Mouse (Mus musculus): ENCODE results near the gene Mynn.
"Not testable (repeated sequence)": the region's sequence is repeated elsewhere in the genome, so short reads cannot be mapped to it uniquely, and the experiment has no call there.

Gene Mynn

GRCm38 (mm10) chr3:30602065-30602739 is at the start of gene Mynn:
Gene Mynn (plus strand): TSS chr3:30602065.
- DNase-seq (ENCODE audit: low spot score): peak; percentile 76

- DNase-seq (ENCODE audit: low spot score): no peak
These were observed 48.1 kb upstream of the Mynn start for GRCm38 (mm10) chr3:30553741-30554140.

GRCm38 (mm10) chr3:30560677-30561314 is 41.1 kb upstream of the Mynn start:
- DNase-seq (ENCODE audit: low spot score): no peak

- not testable (repeated sequence) for DNase-seq (ENCODE audit: low spot score)
These were observed 35.5 kb upstream of the Mynn start for GRCm38 (mm10) chr3:30566333-30566732.

DNA sequence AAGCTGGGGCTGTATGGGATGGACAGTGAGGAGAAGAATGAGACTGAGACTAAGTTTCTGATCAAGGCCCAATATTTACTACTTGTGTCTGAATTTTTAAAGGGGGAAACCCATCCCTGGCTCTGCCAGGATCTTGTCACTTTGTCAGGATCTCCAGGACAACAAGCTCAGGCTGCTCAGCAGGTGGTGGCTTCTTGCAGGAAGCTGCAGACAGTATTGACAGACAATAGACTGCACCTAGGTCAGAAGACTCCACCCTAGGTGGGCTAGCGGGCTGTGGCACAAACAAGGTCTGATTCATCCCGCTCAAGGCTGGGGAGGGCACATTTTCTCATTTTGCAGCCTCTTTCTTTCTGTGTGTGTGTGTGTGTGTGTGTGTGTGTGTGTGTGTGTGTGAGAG is 28.3 kb upstream of the Mynn start:
- no peak for DNase-seq (ENCODE audit: low spot score)

DNA sequence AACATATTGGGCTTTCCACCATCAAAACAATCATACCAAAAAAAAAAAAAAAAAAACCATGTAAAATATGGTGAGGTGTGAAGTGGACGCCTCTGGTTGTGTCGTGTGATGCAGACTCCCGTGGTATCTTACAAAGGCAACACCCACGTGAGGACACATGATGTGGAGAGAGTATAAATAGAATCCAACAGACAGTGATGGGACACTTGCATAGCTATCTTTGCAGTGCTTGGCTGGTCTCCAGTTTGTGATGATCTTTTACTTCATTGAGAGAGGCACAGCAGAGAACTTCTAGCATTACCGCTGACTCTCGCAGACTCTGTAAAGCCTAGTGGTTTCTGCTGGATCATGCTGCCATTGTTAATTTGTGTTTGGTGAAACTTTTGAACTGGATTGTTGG is 13.0 kb upstream of the Mynn start:
- no peak for DNase-seq (ENCODE audit: low spot score)

GRCm38 (mm10) chr3:30592418-30592853 is 9.4 kb upstream of the Mynn start:
- no peak for DNase-seq (ENCODE audit: low spot score)

DNA sequence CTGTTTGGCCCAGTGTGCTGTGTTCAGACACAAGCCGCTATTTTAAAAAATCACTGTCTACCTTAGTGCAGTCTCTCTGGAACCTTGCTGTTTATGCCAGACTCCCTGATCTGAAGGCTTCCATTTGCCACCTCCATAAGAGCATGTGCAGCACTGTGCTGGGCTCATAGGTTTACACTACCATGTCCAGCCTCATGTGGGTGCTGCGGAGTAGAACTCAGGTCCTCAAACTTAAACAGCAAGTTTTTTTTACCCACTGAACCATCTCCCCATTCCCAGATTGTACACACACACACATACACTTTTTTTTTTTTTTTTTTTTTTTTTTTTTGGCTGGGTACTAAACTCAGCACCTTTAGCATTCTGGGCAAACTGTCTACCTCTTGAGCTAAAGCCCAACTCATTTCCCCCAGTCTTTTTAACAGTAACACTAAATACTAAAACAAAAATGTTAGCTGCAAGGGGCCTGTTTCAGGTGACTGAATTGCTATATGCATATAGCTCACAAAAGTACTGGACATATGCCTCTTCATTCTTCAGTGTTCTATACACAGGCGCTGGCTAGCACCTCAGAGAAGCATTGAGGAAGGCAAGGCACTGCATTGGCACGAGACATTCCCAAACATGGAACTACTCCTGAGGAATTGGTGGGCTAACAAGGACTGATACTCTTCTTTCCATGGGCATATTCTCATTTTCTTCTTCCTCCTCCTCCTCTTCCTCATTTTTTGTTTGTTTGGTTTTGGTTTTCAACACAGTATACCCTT is 8.0 kb upstream of the Mynn start:
- no peak for DNase-seq (ENCODE audit: low spot score)

DNA sequence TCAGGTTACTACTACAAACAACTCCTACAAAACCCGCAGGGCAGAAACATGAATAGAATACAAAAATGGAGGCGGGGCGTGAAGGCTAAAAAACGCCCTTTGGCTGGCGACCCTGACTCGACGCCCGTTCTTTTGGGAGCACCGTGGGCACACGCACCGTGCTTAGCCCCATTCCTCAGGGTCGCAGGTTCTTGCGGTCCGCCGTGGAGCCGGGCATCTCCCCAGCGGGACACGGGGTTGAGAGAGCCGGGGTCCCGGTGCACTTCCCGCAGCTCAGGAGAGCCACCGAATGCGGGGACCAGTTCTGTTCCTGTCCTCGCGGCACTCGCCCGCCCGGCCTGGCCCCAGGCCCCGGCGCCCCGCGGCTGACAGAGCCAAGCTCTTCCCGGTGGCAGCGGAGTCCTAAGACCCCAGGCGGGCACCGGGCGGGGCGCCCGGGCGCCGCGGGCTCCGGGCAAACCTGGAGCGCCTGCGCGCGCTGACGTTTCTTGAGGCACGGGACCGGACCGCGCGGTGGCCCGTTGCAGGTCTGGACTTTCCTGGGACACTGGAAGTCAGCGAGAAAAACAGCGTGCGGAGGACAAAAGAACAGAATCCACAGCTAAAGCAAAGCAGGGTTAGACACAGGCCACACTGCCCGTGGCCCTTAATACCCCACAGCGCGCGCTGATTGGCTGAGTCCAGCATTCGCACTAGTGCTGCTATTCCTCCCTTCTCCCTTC is 6.6 kb upstream of the Mynn start:
- DNase-seq (ENCODE audit: low spot score): no peak

DNA sequence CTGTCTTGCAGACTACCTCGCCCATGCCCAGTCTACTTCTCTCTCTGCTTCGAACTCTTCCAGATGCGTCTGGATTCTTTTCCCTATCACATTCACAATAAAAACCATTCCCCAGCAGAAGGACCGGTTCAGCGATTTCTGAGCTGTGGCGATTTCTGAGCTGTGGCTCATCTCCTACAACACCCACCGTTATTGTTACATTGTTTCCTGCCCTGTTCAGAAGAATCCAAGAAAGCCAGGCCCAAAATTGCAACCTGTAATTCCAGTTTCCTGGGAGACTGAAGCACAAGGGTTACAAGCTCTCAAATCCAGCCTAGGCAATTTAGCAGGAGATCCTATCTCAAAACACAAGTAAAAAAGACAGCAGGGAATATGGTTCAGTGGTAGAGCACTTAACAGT is 4.6 kb upstream of the Mynn start:
- DNase-seq (ENCODE audit: low spot score): no peak

GRCm38 (mm10) chr3:30599711-30600545 is 1.9 kb upstream of the Mynn start, which contains the start of gene Actrt3:
Gene Actrt3 (minus strand): TSS chr3:30599939.
- DNase-seq (ENCODE audit: low spot score): no peak

DNA sequence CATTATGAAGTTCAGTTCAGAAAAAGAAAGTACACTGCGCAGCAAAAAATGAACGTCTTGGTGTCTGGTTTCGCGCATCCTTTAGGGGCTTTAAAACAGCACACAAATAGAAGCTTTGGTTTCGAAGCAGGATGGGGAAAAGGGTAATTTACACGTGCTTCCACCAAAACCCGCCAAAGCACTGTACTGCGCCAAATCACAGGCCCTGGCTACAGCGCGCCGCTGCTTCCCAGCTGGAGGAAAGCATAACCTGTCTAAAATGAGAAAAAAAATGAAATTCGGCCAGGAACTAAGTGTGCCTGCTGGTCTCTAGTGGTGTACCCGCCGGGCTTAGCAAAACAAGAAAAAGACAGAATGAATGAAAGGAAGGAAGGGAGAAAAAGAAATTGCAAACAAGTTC is 1.1 kb upstream of the Mynn start:
- DNase-seq (ENCODE audit: low spot score): no peak

- no peak for DNase-seq (ENCODE audit: low spot score)
These were observed 690 bp upstream of the Mynn start for GRCm38 (mm10) chr3:30601175-30601574.

DNA sequence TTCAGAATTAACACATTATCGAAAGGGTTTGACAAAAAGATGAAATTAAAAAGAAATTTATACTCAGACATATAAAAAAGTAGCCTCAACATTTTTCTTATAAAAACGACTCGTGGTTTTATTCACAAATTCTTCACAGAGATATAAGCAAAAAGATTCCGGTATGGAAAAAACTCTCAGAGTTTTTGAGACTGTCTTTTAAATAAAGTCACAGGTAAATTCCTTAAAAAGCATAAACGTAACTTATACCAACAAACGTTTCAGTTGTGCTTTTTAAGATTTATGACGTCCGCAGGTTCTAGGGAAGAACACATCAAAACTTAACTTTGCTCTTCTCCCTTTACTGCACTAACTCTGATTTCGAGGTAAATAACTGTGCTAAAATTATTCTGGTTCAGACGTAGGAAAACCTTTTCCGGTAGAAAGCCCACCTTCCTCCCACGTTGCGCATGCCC is 228 bp upstream of the Mynn start:
- DNase-seq (ENCODE audit: low spot score): no peak

- no peak for DNase-seq (ENCODE audit: low spot score)
These were observed 854 bp downstream of the Mynn start for GRCm38 (mm10) chr3:30602740-30603098.

DNA sequence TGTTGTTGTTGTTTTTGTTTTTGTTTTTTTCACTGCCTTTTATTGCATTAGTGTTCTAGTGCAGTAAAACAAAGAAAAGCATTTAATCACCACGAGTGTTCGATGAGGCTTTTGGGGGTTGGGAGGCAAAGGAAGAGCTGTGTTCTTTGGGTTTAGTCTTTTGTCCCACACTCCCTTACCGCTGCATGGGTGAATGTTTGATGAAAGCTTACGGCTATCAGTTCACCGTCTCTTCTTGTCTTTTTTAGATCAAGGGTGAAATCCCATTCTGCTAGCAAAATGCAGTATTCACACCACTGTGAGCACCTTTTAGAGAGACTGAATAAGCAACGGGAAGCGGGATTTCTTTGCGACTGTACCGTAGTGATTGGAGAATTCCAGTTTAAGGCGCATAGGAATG is 1.4 kb downstream of the Mynn start:
- no peak for DNase-seq (ENCODE audit: low spot score)

GRCm38 (mm10) chr3:30608999-30609398 is 7.1 kb downstream of the Mynn start:
- DNase-seq (ENCODE audit: low spot score): no peak

DNA sequence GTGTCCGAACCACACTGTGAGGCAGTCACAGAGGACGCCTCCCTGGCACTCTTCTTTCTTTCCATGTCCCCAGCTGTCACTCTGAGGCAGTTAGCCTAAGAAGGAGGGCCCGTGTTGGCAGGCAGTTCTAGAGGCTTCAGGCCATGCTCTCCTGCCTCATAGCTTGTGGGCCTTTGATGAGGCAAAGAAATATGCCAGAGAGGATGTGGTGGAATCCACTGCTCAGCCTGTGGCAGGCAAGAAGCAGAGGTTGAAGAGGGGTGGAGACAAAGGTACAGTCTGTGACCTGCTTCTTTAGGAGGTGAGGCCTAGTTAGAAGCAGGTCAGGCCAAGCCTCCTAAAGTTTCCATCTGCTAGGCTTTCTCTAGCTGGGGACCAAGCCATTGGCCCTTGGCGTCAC is 9.1 kb downstream of the Mynn start:
- no peak for DNase-seq (ENCODE audit: low spot score)

DNA sequence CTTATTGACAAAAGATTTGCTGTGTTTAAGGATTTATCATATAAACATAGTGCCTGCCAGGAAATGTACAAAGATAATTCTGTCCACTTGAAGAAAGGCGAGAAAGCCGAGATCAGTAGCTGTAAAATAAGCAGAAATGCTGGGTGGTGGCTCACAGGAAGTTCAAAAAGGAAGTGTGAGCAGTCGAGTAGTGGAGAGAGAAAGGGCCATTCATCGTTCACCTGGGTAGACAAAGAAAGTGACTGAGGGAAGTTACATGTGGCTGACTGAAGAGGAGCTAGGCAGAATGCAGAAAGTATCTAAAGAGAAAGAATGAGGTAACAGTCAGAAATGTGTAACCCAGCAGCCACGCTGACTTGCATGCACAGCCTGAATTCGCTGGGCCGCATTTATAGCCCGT is 18.3 kb downstream of the Mynn start:
- DNase-seq (ENCODE audit: low spot score): no peak

DNA sequence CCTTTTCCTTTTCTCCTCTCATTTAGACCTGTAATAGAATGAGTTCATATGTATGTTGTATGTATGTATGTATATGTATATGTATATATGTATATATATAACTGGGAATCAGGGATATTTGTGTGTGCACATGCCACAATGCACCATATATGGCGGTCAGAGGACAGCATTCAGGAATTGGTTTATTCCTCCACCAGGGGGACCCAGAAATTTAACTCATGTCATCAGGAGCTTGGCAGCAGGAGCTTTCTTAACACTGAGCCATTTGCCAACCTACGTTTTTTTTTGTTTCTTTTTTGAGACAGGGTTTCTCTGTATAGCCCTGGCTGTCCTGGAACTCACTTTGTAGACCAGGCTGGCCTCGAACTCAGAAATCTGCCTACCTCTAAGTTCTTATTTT is 31.8 kb downstream of the Mynn start:
- no peak for DNase-seq (ENCODE audit: low spot score)

GRCm38 (mm10) chr3:30635629-30636028 is 33.8 kb downstream of the Mynn start:
- DNase-seq (ENCODE audit: low spot score): no peak

DNA sequence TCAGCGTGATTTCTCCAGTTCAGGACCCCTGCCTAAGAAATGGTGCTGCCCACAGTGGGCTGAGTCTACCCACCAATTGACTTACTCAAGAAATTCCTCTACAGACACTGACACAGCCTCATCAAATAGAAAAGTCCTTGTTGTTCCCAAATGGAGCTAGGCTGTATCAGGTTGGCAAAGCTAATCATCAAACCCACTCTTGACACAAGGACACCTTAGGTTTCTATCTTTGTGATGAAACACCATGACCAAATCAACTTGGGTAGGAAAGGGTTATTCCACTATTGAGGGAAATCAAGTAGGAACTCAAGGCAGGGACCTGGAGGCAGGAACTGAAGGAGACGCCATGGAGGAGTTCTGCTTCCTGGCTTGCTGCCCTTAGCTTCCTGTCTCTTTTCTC is 42.3 kb downstream of the Mynn start, which contains the start of gene Lrriq4:
Gene Lrriq4 (plus strand): TSS at position 301 of the 400 bp plus-strand sequence.
- no peak for DNase-seq (ENCODE audit: low spot score)

All from urinary bladder, postnatal 10 days (tissue).